Mouse (Mus musculus): ENCODE data around the gene Sc5d.

The Sc5d gene

DNA sequence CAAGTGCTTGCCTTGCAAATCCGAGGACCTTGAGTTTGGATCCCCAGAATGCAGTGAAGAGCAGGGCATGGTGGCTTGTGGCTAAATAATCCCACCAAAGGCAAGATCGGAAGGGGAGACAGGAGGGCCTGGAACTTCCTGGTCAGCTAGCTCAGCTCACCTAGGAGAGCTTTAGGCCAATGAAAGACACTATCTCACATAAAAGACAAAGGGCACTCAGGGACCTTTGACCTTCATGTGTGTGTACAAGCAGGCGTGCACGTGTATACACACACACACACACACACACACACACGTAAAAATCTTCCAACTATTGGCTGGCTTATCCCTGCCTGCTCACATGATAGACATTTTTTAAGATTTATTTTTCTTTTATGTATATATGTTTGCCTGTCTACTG, 3.6 kb downstream of the Sc5d start:
- DNase-seq (ENCODE audit: inconsistent ontology term) = no peak

DNA sequence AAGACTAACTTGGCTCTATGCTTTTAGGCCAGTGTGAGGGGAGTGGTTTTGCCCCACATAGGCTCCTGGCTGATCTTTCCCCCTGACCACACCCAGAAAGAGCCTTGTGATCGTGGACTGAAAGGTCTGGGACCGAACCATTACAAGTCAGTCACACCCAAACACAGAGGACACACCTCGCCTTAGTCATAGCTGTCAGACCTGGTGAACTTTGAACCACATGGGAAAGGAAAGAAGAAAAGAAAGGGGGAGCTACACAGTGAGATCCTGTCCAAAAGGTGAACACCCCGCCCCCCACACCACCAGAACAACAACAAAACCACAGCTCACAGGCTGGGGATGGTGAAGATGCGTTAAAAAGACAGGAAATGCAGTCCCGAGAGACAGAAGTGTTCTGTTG, 14.9 kb downstream of the Sc5d start:
- no peak for DNase-seq (ENCODE audit: inconsistent ontology term)

DNA sequence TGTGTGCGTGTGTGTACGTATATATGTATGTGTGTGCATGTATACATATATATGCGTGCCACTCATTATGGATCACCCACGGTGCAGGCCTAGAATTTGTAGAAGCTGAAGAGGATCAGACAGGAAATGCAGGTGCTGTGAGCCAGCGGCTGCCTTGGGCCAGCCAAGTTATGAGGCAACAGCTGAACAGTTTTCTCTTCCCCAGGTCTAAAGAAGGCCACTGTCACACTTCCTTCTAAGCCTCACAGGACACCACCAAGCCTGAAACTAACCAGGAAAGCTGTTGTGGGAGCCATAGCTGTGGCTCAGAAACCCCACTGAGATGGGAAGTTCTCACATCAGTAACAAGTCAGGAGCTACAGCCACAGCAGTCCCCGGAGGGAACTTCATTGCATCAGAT, 17.4 kb downstream of the Sc5d start:
- no peak for DNase-seq (ENCODE audit: inconsistent ontology term)

DNA sequence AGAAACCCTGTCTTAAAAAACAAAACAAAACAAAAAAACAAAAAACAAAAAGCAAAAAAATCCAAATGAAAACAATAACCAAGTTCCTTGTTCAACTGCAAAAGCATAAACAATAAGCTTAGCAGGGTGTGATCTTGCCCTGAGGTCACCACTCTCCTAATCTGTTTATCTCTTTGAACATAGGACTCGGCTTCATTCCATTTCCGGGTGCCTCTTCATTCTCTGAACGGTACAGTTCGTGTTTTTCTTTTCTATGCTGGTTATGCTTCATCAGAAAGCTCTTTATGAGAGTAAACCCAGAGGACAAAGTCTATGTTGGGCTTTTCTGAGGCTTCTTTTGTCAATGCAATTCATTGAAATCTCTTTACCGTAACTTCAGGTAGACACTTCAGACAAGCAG, 19.9 kb downstream of the Sc5d start:
- no peak for DNase-seq (ENCODE audit: inconsistent ontology term)

DNA sequence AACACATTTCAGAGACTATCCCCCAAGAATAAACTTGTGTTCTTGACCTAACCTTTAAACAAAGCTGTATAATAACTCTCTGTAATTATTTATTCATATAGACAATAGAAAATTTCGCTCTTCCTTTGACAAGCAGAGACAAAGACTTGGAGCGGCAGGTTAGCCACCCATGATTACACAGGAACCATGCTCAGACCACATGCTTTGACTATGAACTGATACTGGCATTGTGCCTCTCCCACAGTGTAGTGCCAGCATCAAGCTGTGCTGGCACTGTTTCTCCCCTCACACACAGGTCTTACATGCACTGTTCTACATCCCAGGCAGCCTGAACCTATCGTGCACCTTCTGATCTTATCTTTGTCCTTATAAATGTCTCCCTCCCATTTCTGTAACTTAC, 23.0 kb downstream of the Sc5d start:
- DNase-seq (ENCODE audit: inconsistent ontology term) = peak; percentile 82

DNA sequence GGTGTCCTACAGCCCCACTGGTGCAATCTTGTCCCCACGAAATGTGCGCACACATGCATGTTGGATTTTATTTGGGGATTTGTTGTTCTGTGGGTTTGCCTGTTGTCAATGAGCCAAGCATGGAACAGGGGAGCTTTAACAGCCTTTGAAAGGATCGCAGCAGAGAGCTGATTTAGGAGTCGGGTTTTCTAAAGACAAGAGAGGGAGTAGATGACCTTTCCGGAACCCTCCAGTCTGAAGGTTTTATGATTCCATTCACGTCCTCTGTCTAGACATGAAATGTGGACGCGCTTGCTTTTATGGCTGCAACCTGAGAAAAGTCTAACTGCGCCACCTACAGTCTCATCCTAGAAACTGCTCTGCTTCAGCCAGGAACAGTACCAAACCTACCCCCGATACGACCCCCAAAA, 23.5 kb downstream of the Sc5d start:
- DNase-seq (ENCODE audit: inconsistent ontology term) = peak; percentile 88

GRCm38 (mm10) chr9:42238827-42239226, 25.2 kb downstream of the Sc5d start:
- no peak for DNase-seq (ENCODE audit: inconsistent ontology term)

GRCm38 (mm10) chr9:42231116-42231515, 32.9 kb downstream of the Sc5d start:
- DNase-seq (ENCODE audit: inconsistent ontology term) = no peak

- no peak for DNase-seq (ENCODE audit: inconsistent ontology term)
Measured at GRCm38 (mm10) chr9:42230333-42230732, 33.7 kb downstream of the Sc5d start.

DNA sequence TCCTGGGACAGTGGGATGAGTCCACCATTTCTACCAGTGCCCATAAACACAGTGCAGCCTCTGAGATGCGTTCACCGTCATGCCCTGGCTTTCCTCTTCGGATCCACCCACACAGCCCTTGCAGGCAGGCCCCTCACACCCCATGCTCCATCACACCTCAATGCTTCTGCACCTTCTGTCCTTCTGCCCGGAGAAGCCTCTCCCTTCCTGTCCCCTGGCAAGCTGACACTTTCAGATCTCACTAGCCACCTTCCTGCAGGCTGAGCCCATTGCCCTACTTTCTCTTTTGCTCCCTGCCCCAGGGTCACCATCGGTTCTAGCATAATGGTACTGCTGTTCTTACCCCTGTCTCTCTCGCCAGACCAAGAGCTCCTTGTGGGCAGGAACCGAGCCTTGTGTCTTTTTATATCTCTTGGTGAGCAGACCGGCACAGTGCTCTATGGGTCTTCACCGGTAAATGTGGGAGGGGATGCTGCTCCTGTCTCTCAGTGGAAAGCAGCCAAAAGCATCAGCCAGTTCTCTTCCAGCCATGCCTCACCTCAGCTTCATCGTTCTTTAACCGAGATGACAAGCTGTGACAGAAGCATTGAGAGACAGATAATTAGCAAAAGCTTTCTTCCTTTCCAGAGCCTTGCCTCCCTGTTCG, 34.5 kb downstream of the Sc5d start:
- DNase-seq (ENCODE audit: inconsistent ontology term) = no peak

GRCm38 (mm10) chr9:42227804-42228203, 36.3 kb downstream of the Sc5d start:
- DNase-seq (ENCODE audit: inconsistent ontology term) = no peak

GRCm38 (mm10) chr9:42219001-42219660, 44.9 kb downstream of the Sc5d start:
- peak; percentile 57 for DNase-seq (ENCODE audit: inconsistent ontology term)

DNA sequence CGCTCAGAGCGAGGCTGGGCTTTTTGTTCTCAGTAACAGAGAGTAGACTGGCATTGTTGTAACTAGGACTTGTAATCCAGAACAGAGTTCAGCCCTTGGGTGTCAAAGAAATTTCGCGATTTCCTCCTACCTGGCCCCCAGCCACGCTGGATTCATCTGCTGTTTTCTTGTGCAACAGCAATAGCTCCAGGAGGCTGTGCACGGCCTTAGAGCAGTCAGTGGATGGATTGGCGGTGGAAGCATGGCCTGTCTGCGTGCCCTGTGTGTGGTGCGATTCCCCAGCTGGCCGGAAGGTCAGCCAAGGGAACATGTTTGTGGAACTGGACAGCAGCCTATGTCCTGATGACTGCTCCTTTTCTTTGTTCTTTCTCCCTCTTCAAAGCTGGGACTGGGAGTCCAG, 46.4 kb downstream of the Sc5d start:
- peak; percentile 87 for DNase-seq (ENCODE audit: inconsistent ontology term)

DNA sequence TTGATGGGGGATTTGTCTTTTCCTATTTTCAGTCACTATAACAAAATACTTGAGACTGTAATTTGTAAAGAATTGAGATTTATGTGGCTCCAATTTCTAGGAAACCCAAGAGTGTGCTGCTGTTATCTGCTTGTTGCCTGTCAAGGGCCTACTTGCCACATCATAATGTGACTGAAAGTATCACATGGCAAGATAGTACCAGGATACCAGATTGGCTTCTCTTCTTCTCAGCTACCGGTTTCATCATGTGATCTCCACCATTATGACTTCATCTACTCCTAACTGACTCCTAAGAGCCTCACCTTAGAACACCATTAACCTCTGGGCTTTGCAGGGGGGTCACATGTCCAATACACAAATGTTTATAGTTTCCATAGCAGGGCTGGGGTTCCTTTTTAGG, 49.9 kb downstream of the Sc5d start:
- no peak for DNase-seq (ENCODE audit: inconsistent ontology term)

- DNase-seq (ENCODE audit: inconsistent ontology term) = peak; percentile 54
Measured at GRCm38 (mm10) chr9:42213142-42213541, 50.9 kb downstream of the Sc5d start.

DNA sequence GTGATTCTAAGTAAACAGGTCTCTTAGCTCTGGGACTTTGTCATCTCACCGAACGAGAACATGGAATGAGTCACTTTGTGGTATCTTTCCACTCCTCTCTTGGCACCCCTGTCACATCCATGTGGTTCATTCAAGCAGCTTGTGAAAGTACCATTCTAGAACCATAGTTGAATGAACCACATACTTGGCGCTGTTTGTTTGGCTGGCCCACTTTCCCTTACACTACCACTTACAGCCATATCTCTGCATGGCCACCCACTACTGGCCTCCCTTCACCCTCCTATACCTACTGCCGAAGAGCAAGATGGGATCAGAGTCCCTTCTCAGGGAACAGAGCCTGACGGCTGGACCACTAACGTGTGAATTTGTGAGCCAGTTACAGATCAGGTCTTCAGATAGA, 54.4 kb downstream of the Sc5d start:
- peak; percentile 76 for DNase-seq (ENCODE audit: inconsistent ontology term)

DNA sequence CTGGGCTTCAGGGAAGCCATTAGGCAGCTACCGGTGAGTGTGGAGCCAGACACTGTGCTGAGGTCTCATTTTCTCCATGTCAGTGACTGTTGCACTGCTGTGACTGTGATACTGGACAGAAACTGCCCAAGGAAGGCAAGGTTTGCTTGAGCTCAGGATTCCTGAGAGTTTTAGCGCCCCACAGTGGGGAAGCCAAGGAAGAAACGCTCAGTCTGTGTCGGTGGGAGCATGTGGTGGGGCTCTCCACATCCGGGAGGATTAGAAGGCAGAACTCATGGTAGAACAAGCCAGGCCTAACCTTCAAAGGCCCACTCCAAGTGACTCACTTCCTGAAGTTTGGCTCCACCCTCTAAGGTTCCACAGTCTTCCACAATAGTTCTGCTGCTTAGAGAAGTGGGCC, 55.6 kb downstream of the Sc5d start:
- DNase-seq (ENCODE audit: inconsistent ontology term) = no peak

- DNase-seq (ENCODE audit: inconsistent ontology term) = no peak
Measured at GRCm38 (mm10) chr9:42206750-42207149, 57.3 kb downstream of the Sc5d start.

GRCm38 (mm10) chr9:42202271-42202670, 61.8 kb downstream of the Sc5d start:
- peak; percentile 78 for DNase-seq (ENCODE audit: inconsistent ontology term)
